Mouse (Mus musculus) monocyte, adult 5-6 weeks (primary cell): ENCODE data around the gene Gm12216. TPM values are rescaled to one million over a fixed set of nuclear protein-coding genes. Genes with fewer than 3 reads are reported as not detected.
A peak's percentile ranks its signal among the peaks of the same experiment; 100 is the strongest.

Experiments used
- ATAC-seq: fragments of 153-309, 156-312 bp; replicated peaks from 2 replicates; pipeline ENCODE4 v1.8.0; 2017; ENCODE audit warnings: mild to moderate bottlenecking; ENCODE audit not compliant: low TSS enrichment, insufficient number of reproducible peaks, severe bottlenecking, poor library complexity, low FRiP score
- total RNA-seq: library from RNA; stranded (forward); fragments of 200-1000, 200-491, 200-594 nt; gene quantifications from 3 replicates; pipeline ENCODE4 v1.2.3, GENCODE M21; 2017

Gm12216 gene
- total RNA-seq, 1 experiment from 2014 or later: 5.5 TPM

- no peak for ATAC-seq
Observed at GRCm38 (mm10) chr11:53762426-53762825, 96.6 kb downstream of the Gm12216 start.

GRCm38 (mm10) chr11:53761822-53762221 lies 97.2 kb downstream of the Gm12216 start:
- ATAC-seq: no peak

GRCm38 (mm10) chr11:53761284-53761683 lies 97.8 kb downstream of the Gm12216 start:
- no peak for ATAC-seq

- ATAC-seq: no peak
Observed at GRCm38 (mm10) chr11:53759545-53760406, 99.3 kb downstream of the Gm12216 start.

GRCm38 (mm10) chr11:53758791-53759351 lies 100.2 kb downstream of the Gm12216 start:
- ATAC-seq: no peak

- 0 out of 2 replicates have a peak, but pooled peaks have one; percentile 27 for ATAC-seq
Observed at GRCm38 (mm10) chr11:53758033-53758432, 101.0 kb downstream of the Gm12216 start.

GRCm38 (mm10) chr11:53757612-53758011 lies 101.4 kb downstream of the Gm12216 start:
- no peak for ATAC-seq

GRCm38 (mm10) chr11:53755011-53755595 lies 104.0 kb downstream of the Gm12216 start:
- ATAC-seq: no peak

- ATAC-seq: no peak
Observed at GRCm38 (mm10) chr11:53749716-53750352, 109.2 kb downstream of the Gm12216 start.

- ATAC-seq: no peak
Observed at GRCm38 (mm10) chr11:53749306-53749705, 109.8 kb downstream of the Gm12216 start.

- ATAC-seq: peak; percentile 94
Observed at GRCm38 (mm10) chr11:53748614-53749013, 110.4 kb downstream of the Gm12216 start.

GRCm38 (mm10) chr11:53747985-53748384 lies 111.1 kb downstream of the Gm12216 start:
- ATAC-seq: no peak

GRCm38 (mm10) chr11:53745260-53745659 lies 113.8 kb downstream of the Gm12216 start:
- ATAC-seq: no peak

GRCm38 (mm10) chr11:53742353-53742752 lies 116.7 kb downstream of the Gm12216 start:
- no peak for ATAC-seq

- ATAC-seq: peak; percentile 62
Observed at GRCm38 (mm10) chr11:53737573-53737946, 121.5 kb downstream of the Gm12216 start.

GRCm38 (mm10) chr11:53736771-53737572 lies 122.1 kb downstream of the Gm12216 start:
- ATAC-seq: peak; percentile 74

- ATAC-seq: peak; percentile 92
Observed at GRCm38 (mm10) chr11:53735682-53736245, 123.3 kb downstream of the Gm12216 start.

- ATAC-seq: no peak
Observed at GRCm38 (mm10) chr11:53734970-53735681, 123.9 kb downstream of the Gm12216 start.
